Mouse (Mus musculus) retina, postnatal 7 days (tissue): Measurements from ENCODE around the gene Mgrn1.
A peak's percentile ranks its signal among the peaks of the same experiment; 100 is the strongest.

Experiments
- DNase-seq: peaks from one replicate; pipeline ENCODE4 v3.0.0-alpha.2; 2012; ENCODE audit warnings: low read depth, low spot score

Mgrn1 gene

GRCm38 (mm10) chr16:4979755-4980380 lies 93.8 kb downstream of the Mgrn1 start:
- peak; percentile 28 for DNase-seq

DNA sequence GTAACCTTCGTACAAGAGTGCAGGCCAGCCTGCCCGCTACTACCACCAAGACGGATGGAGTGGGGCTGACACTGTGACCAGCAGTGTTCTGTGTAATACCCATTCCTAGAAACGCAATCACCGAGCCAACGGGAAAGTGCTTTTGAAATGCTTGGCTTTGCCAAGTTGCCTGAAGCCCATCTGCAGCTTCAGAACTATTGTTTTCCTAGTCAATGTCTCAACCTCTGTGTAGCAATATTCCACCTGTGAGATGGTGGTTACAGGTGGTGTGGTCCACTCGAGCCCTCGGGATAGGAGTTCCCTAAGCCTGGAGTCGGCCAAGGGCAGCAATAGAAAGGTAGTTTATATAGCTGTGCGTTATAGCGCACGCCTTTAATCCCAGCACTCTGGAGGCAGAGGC lies 98.7 kb downstream of the Mgrn1 start:
- no peak for DNase-seq
